Mouse (Mus musculus) thymus, adult 18-20 months (tissue): ENCODE measurements around the gene Olfr818.
"Not testable (repeated sequence)": the region's sequence is repeated elsewhere in the genome, so short reads cannot be mapped to it uniquely, and the experiment has no call there.

ENCODE experiments used
- DNase-seq, 2 experiments: peaks; one replicate each; pipeline ENCODE4 v3.0.0; 2022; ENCODE audit warnings: mixed read lengths in 2 of 2

The Olfr818 gene

GRCm38 (mm10) chr10:129949000-129949399 lies at the start of gene Olfr818:
Olfr818 (minus strand) TSS chr10:129949100.
- no peak for DNase-seq

DNA sequence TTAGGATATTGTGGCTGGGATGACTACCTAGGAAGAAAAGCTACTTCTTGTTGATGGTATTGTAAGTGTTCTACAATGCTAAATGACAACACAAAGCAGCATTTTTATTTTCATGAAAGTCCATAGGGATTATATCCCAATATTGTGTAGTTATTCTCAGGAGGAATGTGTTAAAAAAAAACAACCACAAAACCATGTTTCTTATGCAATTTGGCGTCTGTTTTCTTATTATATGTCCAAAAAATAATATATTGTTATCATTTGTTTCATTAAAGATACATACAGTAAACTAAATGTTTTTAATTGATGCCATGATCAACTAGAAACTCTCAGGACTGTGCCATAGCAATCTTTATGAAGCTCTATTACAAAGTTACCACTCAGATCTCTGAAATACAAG lies 36.1 kb upstream of the Olfr818 start, which contains the start of gene Gm10310:
Gm10310 (minus strand) TSS at position 101 of the 400 bp plus-strand sequence.
- not testable (repeated sequence) for DNase-seq

DNA sequence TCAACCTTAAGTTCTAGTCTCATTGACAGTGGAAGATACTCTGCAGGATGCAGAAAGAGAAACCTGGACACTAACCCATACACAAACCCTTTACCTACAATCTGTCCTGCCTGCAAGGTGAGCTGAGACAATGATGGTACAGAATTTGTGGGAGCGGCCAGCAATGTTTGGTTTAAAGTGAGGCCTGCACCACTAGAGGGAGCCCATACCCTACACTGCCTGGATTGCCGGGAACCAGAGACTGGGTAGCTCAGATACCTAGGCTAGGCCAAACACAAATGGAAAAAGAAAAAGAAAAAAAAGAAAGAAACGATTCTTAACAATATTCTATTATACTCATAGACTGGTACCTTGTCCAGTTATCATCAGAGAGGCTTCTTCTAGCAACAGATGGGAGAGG lies 33.0 kb upstream of the Olfr818 start:
- DNase-seq, result not testable (repeated sequence)

GRCm38 (mm10) chr10:129976040-129976439 lies 27.1 kb upstream of the Olfr818 start, which contains the start of gene Olfr247:
Olfr247 (minus strand) TSS chr10:129976140.
- not testable (repeated sequence) for DNase-seq

DNA sequence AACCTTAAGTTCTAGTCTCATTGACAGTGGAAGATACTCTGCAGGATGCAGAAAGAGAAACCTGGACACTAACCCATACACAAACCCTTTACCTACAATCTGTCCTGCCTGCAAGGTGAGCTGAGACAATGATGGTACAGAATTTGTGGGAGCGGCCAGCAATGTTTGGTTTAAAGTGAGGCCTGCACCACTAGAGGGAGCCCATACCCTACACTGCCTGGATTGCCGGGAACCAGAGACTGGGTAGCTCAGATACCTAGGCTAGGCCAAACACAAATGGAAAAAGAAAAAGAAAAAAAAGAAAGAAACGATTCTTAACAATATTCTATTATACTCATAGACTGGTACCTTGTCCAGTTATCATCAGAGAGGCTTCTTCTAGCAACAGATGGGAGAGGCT lies 24.1 kb upstream of the Olfr818 start:
- not testable (repeated sequence) for DNase-seq

DNA sequence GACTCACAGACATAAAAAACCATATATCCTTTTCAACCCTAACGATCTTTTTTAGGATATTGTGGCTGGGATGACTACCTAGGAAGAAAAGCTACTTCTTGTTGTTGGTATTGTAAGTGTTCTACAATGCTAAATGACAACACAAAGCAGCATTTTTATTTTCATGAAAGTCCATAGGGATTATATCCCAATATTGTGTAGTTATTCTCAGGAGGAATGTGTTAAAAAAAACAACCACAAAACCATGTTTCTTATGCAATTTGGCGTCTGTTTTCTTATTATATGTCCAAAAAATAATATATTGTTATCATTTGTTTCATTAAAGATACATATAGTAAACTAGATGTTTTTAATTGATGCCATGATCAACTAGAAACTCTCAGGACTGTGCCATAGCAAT lies 18.3 kb upstream of the Olfr818 start, which contains the start of gene Olfr819:
Olfr819 (minus strand) TSS at position 101 of the 400 bp plus-strand sequence.
- not testable (repeated sequence) for DNase-seq

GRCm38 (mm10) chr10:129966232-129966631 lies 17.3 kb upstream of the Olfr818 start:
- DNase-seq, result not testable (repeated sequence)

GRCm38 (mm10) chr10:129915497-129915896 lies 33.4 kb downstream of the Olfr818 start, which contains the start of gene Olfr816:
Olfr816 (minus strand) TSS chr10:129915597.
- no peak for DNase-seq

GRCm38 (mm10) chr10:129905767-129906166 lies 43.1 kb downstream of the Olfr818 start, which contains the start of gene Olfr815:
Olfr815 (minus strand) TSS chr10:129905867.
- DNase-seq, result not testable (repeated sequence)
